Mouse (Mus musculus) ES-E14 (cell line): Measurements from ENCODE around the gene Hist4h4. TPM values are rescaled to one million over a fixed set of nuclear protein-coding genes. Genes with fewer than 3 reads are reported as not detected.
A peak's percentile ranks its signal among the peaks of the same experiment; 100 is the strongest.

ENCODE experiments used
- DNase-seq: peaks from one replicate; pipeline ENCODE4 v3.0.0-alpha.2; 2013; ENCODE audit warnings: low read depth, low spot score
- H3K27ac ChIP-seq: 2 replicates; pipeline ENCODE4 v1.5.1; 2012; ENCODE audit warnings: low read depth, mild to moderate bottlenecking, low read length, moderate library complexity, mixed read lengths; ENCODE audit not compliant: poor library complexity, insufficient read depth, severe bottlenecking
- H3K36me3 ChIP-seq: 2 replicates; pipeline ENCODE4 v1.6.1; 2012; ENCODE audit warnings: mild to moderate bottlenecking, low read length, moderate library complexity, mixed read lengths; ENCODE audit not compliant: control insufficient read depth, poor library complexity, insufficient read depth, severe bottlenecking
- H3K4me1 ChIP-seq, 2 experiments: fragments of 150-350 bp in 1 of 2; sonication (generic) in 1 of 2; 2 replicates each; pipeline ENCODE4 v1.6.1; 2012; ENCODE audit warnings: low read length in 2 of 2, mild to moderate bottlenecking in 1 of 2, mixed read lengths in 1 of 2; ENCODE audit not compliant: control insufficient read depth in 2 of 2, insufficient read depth in 2 of 2, poor library complexity in 1 of 2
- H3K4me3 ChIP-seq, 2 experiments: fragments of 150-350 bp in 1 of 2; sonication (generic) in 1 of 2; 2 replicates each; pipeline ENCODE4 v1.5.1; 2012; ENCODE audit warnings: low read length in 2 of 2, low read depth in 1 of 2, mild to moderate bottlenecking in 1 of 2, mixed read lengths in 1 of 2; ENCODE audit not compliant: insufficient read depth in 1 of 2, poor library complexity in 1 of 2, severe bottlenecking in 1 of 2
- H3K9ac ChIP-seq: 2 replicates; pipeline ENCODE4 v1.6.1; 2012; ENCODE audit warnings: low read depth, mild to moderate bottlenecking, low read length, mixed read lengths; ENCODE audit not compliant: poor library complexity, insufficient read depth, severe bottlenecking
- H3K9me3 ChIP-seq: fragments of 150-350 bp; sonication (generic); 2 replicates; pipeline ENCODE4 v1.6.1; 2012; ENCODE audit warnings: low read depth, mild to moderate bottlenecking, low read length; ENCODE audit not compliant: control insufficient read depth, insufficient read depth
- CHD2 ChIP-seq: IDR thresholded peaks from 2 replicates; pipeline ENCODE4 v1.6.1; 2014; ENCODE audit warnings: mild to moderate bottlenecking, low read depth, low read length, inconsistent platforms
- HCFC1 ChIP-seq: IDR thresholded peaks from 2 replicates; pipeline ENCODE4 v1.6.1; 2012; ENCODE audit warnings: low read length, inconsistent platforms, borderline replicate concordance; ENCODE audit not compliant: insufficient read depth
- MAFK ChIP-seq: IDR thresholded peaks from 2 replicates; pipeline ENCODE4 v1.6.1; 2014; ENCODE audit warnings: mild to moderate bottlenecking, low read depth, low read length, inconsistent platforms; ENCODE audit not compliant: insufficient read depth
- ZC3H11A ChIP-seq: IDR thresholded peaks from 2 replicates; pipeline ENCODE4 v1.6.1; 2012; ENCODE audit warnings: low read depth, mild to moderate bottlenecking, inconsistent platforms, low read length, borderline replicate concordance
- ZNF384 ChIP-seq: IDR thresholded peaks from 2 replicates; pipeline ENCODE4 v1.6.1; 2012; ENCODE audit warnings: low read depth, low read length, inconsistent platforms
- in situ Hi-C, 2 experiments: fragments of 600-800 bp; cut with MboI; formaldehyde crosslinking; loops; one replicate each; pipeline ENCODE4 v1.15.1; 2025; ENCODE audit warnings: low sequenced_read_pairs in 2 of 2, inconsistent platforms in 1 of 2; ENCODE audit not compliant: unreplicated experiment in 2 of 2
- total RNA-seq: library from RNA; depleted of rRNA; stranded (reverse); fragments of 300-350 nt; gene quantifications from 2 replicates; pipeline ENCODE4 v1.2.3, GENCODE M21; 2012

Gene Hist4h4
- total RNA-seq, 1 experiment: 110 TPM

GRCm38 (mm10) chr6:136821086-136821485 lies 16.9 kb upstream of the Hist4h4 start:
- 0 out of 4 replicates have a peak, but pooled peaks cover 0 to 6% of the 10 kb centered on the region in 2 experiments for H3K4me1 ChIP-seq
- H3K4me3 ChIP-seq: no peak overlapping the region
- in situ Hi-C loops: no loop called here
- peaks cover 57% of the 10 kb centered on the region for H3K36me3 ChIP-seq
- TF ChIP-seq ZNF384: no peak
- TF ChIP-seq CHD2: no peak
- no peak for TF ChIP-seq ZC3H11A
- TF ChIP-seq HCFC1: no peak
- H3K9me3 ChIP-seq: no peaks in the 10 kb centered on the region
- no peak overlapping the region for H3K9ac ChIP-seq
- no peak for DNase-seq
- H3K27ac ChIP-seq: no peak overlapping the region

GRCm38 (mm10) chr6:136820381-136820780 lies 16.2 kb upstream of the Hist4h4 start:
- Histone ChIP-seq H3K9ac (no peak overlapping the region), H3K4me1 (0 out of 4 replicates have a peak, but pooled peaks cover 0 to 6% of the 10 kb centered on the region in 2 experiments), H3K4me3 (no peak overlapping the region), H3K9me3 (no peaks in the 10 kb centered on the region), H3K36me3 (peaks cover 63% of the 10 kb centered on the region), H3K27ac (no peak overlapping the region)
- no peak for DNase-seq
- in situ Hi-C loops: no loop called here
- TF ChIP-seq CHD2: no peak
- no peak for TF ChIP-seq ZNF384
- no peak for TF ChIP-seq ZC3H11A
- TF ChIP-seq MAFK: no peak
- TF ChIP-seq HCFC1: no peak

GRCm38 (mm10) chr6:136817549-136817948 lies 13.3 kb upstream of the Hist4h4 start:
- H3K9me3 ChIP-seq: no peaks in the 10 kb centered on the region
- TF ChIP-seq ZC3H11A (no peak), CHD2 (no peak), HCFC1 (no peak), MAFK (no peak), ZNF384 (no peak)
- no peak overlapping the region for H3K27ac ChIP-seq
- no peak overlapping the region for H3K9ac ChIP-seq
- H3K4me1 ChIP-seq: peaks cover 0 to 8% of the 10 kb centered on the region in 2 experiments; a peak in 1 of 4 replicates
- DNase-seq: no peak
- in situ Hi-C loops: no loop called here
- no peak overlapping the region for H3K4me3 ChIP-seq
- H3K36me3 ChIP-seq: peaks cover 69% of the 10 kb centered on the region

DNA sequence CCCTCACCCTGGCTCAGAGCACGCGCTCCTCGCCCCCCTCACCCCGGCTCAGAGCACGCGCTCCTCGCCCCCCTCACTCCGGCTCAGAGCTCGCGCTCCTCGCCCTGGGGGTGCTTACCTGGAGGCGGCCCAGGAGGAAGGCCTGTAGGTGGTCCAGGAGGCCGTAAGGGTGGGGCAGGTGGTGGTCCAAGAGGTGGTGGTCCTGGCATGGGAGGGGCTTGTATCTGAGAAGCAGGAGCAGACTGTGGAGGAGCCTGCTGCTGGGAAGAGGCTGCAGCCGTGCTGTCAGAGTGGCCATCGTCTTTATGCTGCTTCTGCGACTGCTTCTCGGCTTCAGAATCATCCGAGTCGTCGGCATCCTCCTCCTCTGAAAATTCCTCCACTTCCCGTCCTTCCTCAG lies 12.6 kb upstream of the Hist4h4 start:
- Histone ChIP-seq H3K9me3 (no peaks in the 10 kb centered on the region), H3K36me3 (peaks cover 61% of the 10 kb centered on the region), H3K4me3 (peak overlapping the region; percentile 12 to 59; a peak in 3 of 4 replicates), H3K27ac (no peak overlapping the region), H3K4me1 (peaks cover 0 to 11% of the 10 kb centered on the region in 2 experiments; a peak in 1 of 4 replicates), H3K9ac (peak overlapping the region; percentile 60; the same call in 1 of the 2 replicates)
- DNase-seq: no peak
- in situ Hi-C loops: no loop called here
- TF ChIP-seq CHD2 (no peak), ZNF384 (no peak), ZC3H11A (no peak), HCFC1 (no peak), MAFK (no peak)

DNA sequence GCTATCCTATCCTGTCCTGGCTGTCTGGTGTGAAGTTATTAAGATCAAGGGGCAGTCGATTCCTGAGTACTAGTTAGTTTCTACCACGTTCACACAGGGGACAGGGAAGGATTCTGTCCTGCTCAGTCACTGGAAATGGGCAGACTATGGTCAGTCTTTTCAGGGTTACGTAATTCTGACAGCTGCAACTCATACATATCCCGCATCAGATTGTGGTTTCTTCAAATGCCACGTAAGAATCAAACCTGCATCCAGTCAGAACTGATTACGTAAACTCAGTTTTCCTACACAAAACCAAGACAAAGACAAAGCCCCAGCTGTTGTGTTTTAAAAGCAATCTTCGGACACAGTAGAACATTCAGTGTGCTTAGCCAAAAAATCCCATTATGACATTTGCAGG lies 11.2 kb upstream of the Hist4h4 start:
- Histone ChIP-seq H3K36me3 (peaks cover 51% of the 10 kb centered on the region), H3K9me3 (no peaks in the 10 kb centered on the region), H3K4me3 (no peak overlapping the region), H3K9ac (no peak overlapping the region), H3K4me1 (peaks cover 0 to 15% of the 10 kb centered on the region in 2 experiments; a peak in 2 of 4 replicates), H3K27ac (no peak overlapping the region)
- DNase-seq: no peak
- in situ Hi-C loops: no loop called here
- TF ChIP-seq CHD2 (no peak), ZC3H11A (no peak), HCFC1 (no peak), MAFK (no peak), ZNF384 (no peak)
